Mouse (Mus musculus) lung, embryonic 15.5 days (tissue): Measurements from ENCODE around the gene Dgkz. TPM values are rescaled to one million over a fixed set of nuclear protein-coding genes. Genes with fewer than 3 reads are reported as not detected.
A peak's percentile ranks its signal among the peaks of the same experiment; 100 is the strongest.

Experiments used
- ATAC-seq: fragments of 200-750 bp; cut with Nextera tagmentation; 2 replicates; pipeline ENCODE4 v1.8.0; 2017; ENCODE audit warnings: moderate number of reproducible peaks, borderline replicate concordance; ENCODE audit not compliant: low FRiP score, low TSS enrichment; ENCODE audit errors: extremely low read depth
- H3K27ac ChIP-seq: fragments of 300-500 bp; sonication (generic); 2 replicates; pipeline ENCODE4 v1.5.1; 2015; ENCODE audit warnings: moderate library complexity, mild to moderate bottlenecking, inconsistent platforms
- H3K27me3 ChIP-seq: fragments of 300-500 bp; sonication (generic); 2 replicates; pipeline ENCODE4 v1.6.1; 2015; ENCODE audit warnings: inconsistent platforms
- H3K36me3 ChIP-seq: fragments of 300-500 bp; sonication (generic); 2 replicates; pipeline ENCODE4 v1.6.1; 2015; ENCODE audit warnings: inconsistent platforms
- H3K4me1 ChIP-seq: fragments of 300-500 bp; sonication (generic); 2 replicates; pipeline ENCODE4 v1.6.1; 2015; ENCODE audit warnings: inconsistent platforms
- H3K4me2 ChIP-seq: fragments of 300-500 bp; sonication (generic); 2 replicates; pipeline ENCODE4 v1.6.1; 2015; ENCODE audit warnings: inconsistent platforms, mild to moderate bottlenecking, moderate library complexity
- H3K4me3 ChIP-seq: fragments of 300-500 bp; sonication (generic); 2 replicates; pipeline ENCODE4 v1.5.1; 2015; ENCODE audit warnings: mild to moderate bottlenecking, inconsistent platforms
- H3K9ac ChIP-seq: fragments of 300-500 bp; sonication (generic); 2 replicates; pipeline ENCODE4 v1.6.1; 2015; ENCODE audit warnings: inconsistent platforms
- H3K9me3 ChIP-seq: fragments of 300-500 bp; sonication (generic); 2 replicates; pipeline ENCODE4 v1.6.1; 2016; ENCODE audit warnings: inconsistent platforms
- WGBS: fragments of 180-500 bp; shearing (Covaris S2); methylation state at CpG from one replicate; pipeline ENCODE4 v1.1.7; 2015; 5-methylcytosine and 5-hydroxymethylcytosine counted together
- polyA plus RNA-seq: library from polyadenylated mRNA; unstranded; fragments of >200 nt; fragmentation: Nextera tagmentation; extraction: Ambion mirVana; gene quantifications from 2 replicates; pipeline ENCODE4 v1.2.1, GENCODE M21; 2015

Gene Dgkz
- polyA plus RNA-seq, 1 experiment from 2014 or later = 54.0 TPM

- Histone ChIP-seq H3K9me3 (no peaks in the 10 kb centered on the region), H3K27me3 (no peaks in the 10 kb centered on the region), H3K27ac (no peak overlapping the region), H3K9ac (no peak overlapping the region), H3K4me3 (no peak overlapping the region), H3K36me3 (0 out of 2 replicates have a peak, but pooled peaks cover 4% of the 10 kb centered on the region), H3K4me2 (no peak overlapping the region), H3K4me1 (peaks cover 88% of the 10 kb centered on the region)
- 82% methylated on average over 8 of the region's 8 CpGs for WGBS
- no peak for ATAC-seq
These were observed 17.6 kb downstream of the Dgkz start for GRCm38 (mm10) chr2:91958049-91958448.

GRCm38 (mm10) chr2:91957096-91957495 lies 18.6 kb downstream of the Dgkz start:
- H3K4me1 ChIP-seq = peaks cover 81% of the 10 kb centered on the region
- H3K4me3 ChIP-seq = no peak overlapping the region
- peak overlapping the region; percentile 19; the same call in 1 of the 2 replicates for H3K4me2 ChIP-seq
- no peak overlapping the region for H3K9ac ChIP-seq
- H3K36me3 ChIP-seq = 0 out of 2 replicates have a peak, but pooled peaks cover 4% of the 10 kb centered on the region
- WGBS = 6% methylated on average over 4 of the region's 4 CpGs
- ATAC-seq = peak; percentile 62; the same call in 1 of the 2 replicates
- no peaks in the 10 kb centered on the region for H3K9me3 ChIP-seq
- H3K27ac ChIP-seq = peak overlapping the region; percentile 70
- no peaks in the 10 kb centered on the region for H3K27me3 ChIP-seq

GRCm38 (mm10) chr2:91955875-91956274 lies 19.8 kb downstream of the Dgkz start:
- WGBS = 78% methylated on average over 6 of the region's 6 CpGs
- no peaks in the 10 kb centered on the region for H3K27me3 ChIP-seq
- H3K4me2 ChIP-seq = no peak overlapping the region
- no peak for ATAC-seq
- H3K27ac ChIP-seq = peak overlapping the region; percentile 75
- peaks cover 71% of the 10 kb centered on the region for H3K4me1 ChIP-seq
- H3K9me3 ChIP-seq = no peaks in the 10 kb centered on the region
- H3K36me3 ChIP-seq = 0 out of 2 replicates have a peak, but pooled peaks cover 4% of the 10 kb centered on the region
- no peak overlapping the region for H3K4me3 ChIP-seq
- H3K9ac ChIP-seq = no peak overlapping the region

- H3K4me3 ChIP-seq = no peak overlapping the region
- no peaks in the 10 kb centered on the region for H3K9me3 ChIP-seq
- H3K27me3 ChIP-seq = no peaks in the 10 kb centered on the region
- no peak overlapping the region for H3K9ac ChIP-seq
- no peak overlapping the region for H3K4me2 ChIP-seq
- ATAC-seq = no peak
- peaks cover 75% of the 10 kb centered on the region for H3K4me1 ChIP-seq
- 52% methylated on average over 4 of the region's 4 CpGs for WGBS
- peak overlapping the region; percentile 75 for H3K27ac ChIP-seq
- H3K36me3 ChIP-seq = 0 out of 2 replicates have a peak, but pooled peaks cover 3% of the 10 kb centered on the region
These were observed 20.5 kb downstream of the Dgkz start for GRCm38 (mm10) chr2:91955121-91955591.

GRCm38 (mm10) chr2:91953825-91954224 lies 21.8 kb downstream of the Dgkz start:
- 6% methylated on average over 5 of the region's 5 CpGs for WGBS
- Histone ChIP-seq H3K27me3 (no peaks in the 10 kb centered on the region), H3K9me3 (no peaks in the 10 kb centered on the region), H3K4me3 (no peak overlapping the region), H3K9ac (no peak overlapping the region), H3K27ac (peak overlapping the region; percentile 75), H3K4me2 (peak overlapping the region; percentile 23; the same call in 1 of the 2 replicates), H3K4me1 (peaks cover 76% of the 10 kb centered on the region), H3K36me3 (no peaks in the 10 kb centered on the region)
- ATAC-seq = peak; percentile 58

GRCm38 (mm10) chr2:91950275-91951085 lies 25.2 kb downstream of the Dgkz start:
- H3K9ac ChIP-seq = peak overlapping the region; percentile 13; the same call in 1 of the 2 replicates
- 15% methylated on average over 15 of the region's 15 CpGs for WGBS

GRCm38 (mm10) chr2:91949411-91950274 lies 26.0 kb downstream of the Dgkz start:
- Histone ChIP-seq H3K27ac (peak overlapping the region; percentile 87), H3K27me3 (no peaks in the 10 kb centered on the region), H3K4me1 (peaks cover 62% of the 10 kb centered on the region), H3K9me3 (no peaks in the 10 kb centered on the region), H3K36me3 (no peaks in the 10 kb centered on the region), H3K4me2 (peak overlapping the region; percentile 52), H3K4me3 (peak overlapping the region; percentile 19), H3K9ac (peak overlapping the region; percentile 13)
- ATAC-seq = peak; percentile 41; the same call in 1 of the 2 replicates
- 56% methylated on average over 17 of the region's 17 CpGs for WGBS

More at GRCm38 (mm10) chr2:91950275-91951085, 25.2 kb downstream of the Dgkz start:
- H3K27me3 ChIP-seq = no peaks in the 10 kb centered on the region
- no peaks in the 10 kb centered on the region for H3K36me3 ChIP-seq
- H3K27ac ChIP-seq = peak overlapping the region; percentile 87
- peak; percentile 64 for ATAC-seq
- H3K9me3 ChIP-seq = no peaks in the 10 kb centered on the region
- H3K4me2 ChIP-seq = peak overlapping the region; percentile 52
- peaks cover 69% of the 10 kb centered on the region for H3K4me1 ChIP-seq
- peak overlapping the region; percentile 19 for H3K4me3 ChIP-seq

GRCm38 (mm10) chr2:91948792-91949241 lies 26.8 kb downstream of the Dgkz start:
- no peak overlapping the region for H3K4me3 ChIP-seq
- H3K4me1 ChIP-seq = peaks cover 58% of the 10 kb centered on the region
- no peak overlapping the region for H3K9ac ChIP-seq
- no peak overlapping the region for H3K27ac ChIP-seq
- no peaks in the 10 kb centered on the region for H3K27me3 ChIP-seq
- H3K4me2 ChIP-seq = no peak overlapping the region
- ATAC-seq = no peak
- WGBS = 58% methylated on average over 3 of the region's 3 CpGs
- H3K9me3 ChIP-seq = no peaks in the 10 kb centered on the region
- H3K36me3 ChIP-seq = no peaks in the 10 kb centered on the region

GRCm38 (mm10) chr2:91948151-91948509 lies 27.5 kb downstream of the Dgkz start:
- Histone ChIP-seq H3K9ac (no peak overlapping the region), H3K36me3 (no peaks in the 10 kb centered on the region), H3K4me3 (no peak overlapping the region), H3K9me3 (no peaks in the 10 kb centered on the region), H3K27ac (0 out of 2 replicates have a peak overlapping the region, but pooled peaks have one; percentile 2), H3K4me2 (no peak overlapping the region), H3K4me1 (peaks cover 51% of the 10 kb centered on the region), H3K27me3 (no peaks in the 10 kb centered on the region)
- no peak for ATAC-seq
- WGBS = 57% methylated on average over 6 of the region's 6 CpGs

GRCm38 (mm10) chr2:91947397-91948150 lies 28.1 kb downstream of the Dgkz start:
- peaks cover 50% of the 10 kb centered on the region for H3K4me1 ChIP-seq
- no peak overlapping the region for H3K4me2 ChIP-seq
- 62% methylated on average over 11 of the region's 11 CpGs for WGBS
- H3K27ac ChIP-seq = 0 out of 2 replicates have a peak overlapping the region, but pooled peaks have one; percentile 2
- ATAC-seq = no peak
- H3K9me3 ChIP-seq = no peaks in the 10 kb centered on the region
- no peaks in the 10 kb centered on the region for H3K27me3 ChIP-seq
- H3K36me3 ChIP-seq = 0 out of 2 replicates have a peak, but pooled peaks cover under 1% of the 10 kb centered on the region
- no peak overlapping the region for H3K4me3 ChIP-seq
- no peak overlapping the region for H3K9ac ChIP-seq

GRCm38 (mm10) chr2:91946836-91947235 lies 28.8 kb downstream of the Dgkz start:
- no peak overlapping the region for H3K9ac ChIP-seq
- no peak overlapping the region for H3K4me3 ChIP-seq
- no peak for ATAC-seq
- H3K9me3 ChIP-seq = no peaks in the 10 kb centered on the region
- peaks cover 50% of the 10 kb centered on the region for H3K4me1 ChIP-seq
- 42% methylated on average over 6 of the region's 6 CpGs for WGBS
- no peak overlapping the region for H3K4me2 ChIP-seq
- H3K36me3 ChIP-seq = peaks cover 7% of the 10 kb centered on the region; the same call in 1 of the 2 replicates
- H3K27me3 ChIP-seq = no peaks in the 10 kb centered on the region
- H3K27ac ChIP-seq = no peak overlapping the region
